Mouse (Mus musculus) cerebellum, adult 2 months (tissue): ENCODE results near the gene Tmcc3.

Experiments used
- CTCF ChIP-seq: fragments of 200-500 bp; IDR thresholded peaks from 2 replicates; pipeline ENCODE4 v1.5.1; 2011; ENCODE audit warnings: low read depth, mild to moderate bottlenecking, control low read depth, low read length, moderate library complexity, borderline replicate concordance; ENCODE audit not compliant: insufficient read depth
- POLR2A ChIP-seq: fragments of 200-500 bp; IDR thresholded peaks from 2 replicates; pipeline ENCODE4 v1.6.1; 2011; ENCODE audit warnings: low read length, control low read depth, borderline replicate concordance; ENCODE audit not compliant: insufficient read depth

DNA sequence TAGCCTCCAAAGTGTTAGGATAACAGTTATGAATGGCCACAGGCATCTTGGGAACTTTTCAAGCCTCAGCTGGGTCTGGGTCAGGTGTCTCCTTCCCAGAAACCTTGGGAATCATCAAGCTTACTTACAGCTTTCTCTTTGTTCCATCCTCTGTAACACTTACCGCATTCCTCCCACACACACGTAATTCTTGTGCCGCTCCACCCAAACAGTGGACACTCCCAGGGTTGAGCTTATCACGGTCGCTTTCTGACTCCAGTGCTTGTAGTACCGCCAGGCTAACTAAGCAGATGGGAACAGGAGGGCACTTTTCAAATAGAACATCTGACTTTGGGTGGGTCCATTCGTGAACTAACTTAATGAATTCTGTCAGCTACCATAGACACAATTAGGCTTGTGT lies 249.6 kb downstream of the Tmcc3 start:
- TF ChIP-seq CTCF, result no peak
- no peak for TF ChIP-seq POLR2A
